Mouse (Mus musculus) lung, postnatal 0 days (tissue): ENCODE measurements around the gene Mthfd1l. TPM values are rescaled to one million over a fixed set of nuclear protein-coding genes. Genes with fewer than 3 reads are reported as not detected.

Experiments used
- ATAC-seq: fragments of 200-750 bp; cut with Nextera tagmentation; 2 replicates; pipeline ENCODE4 v1.8.0; 2017; ENCODE audit warnings: moderate library complexity
- DNase-seq: peaks from one replicate; pipeline ENCODE4 v3.0.0-alpha.2; 2016; ENCODE audit warnings: low spot score
- H3K27ac ChIP-seq: fragments of 300-500 bp; sonication (generic); 2 replicates; pipeline ENCODE4 v1.5.1; 2014; ENCODE audit warnings: antibody characterized with exemption, mild to moderate bottlenecking, low read length, mixed read lengths
- H3K27me3 ChIP-seq: fragments of 300-500 bp; sonication (generic); replicated peaks from 2 replicates; pipeline ENCODE4 v1.6.1; 2014; ENCODE audit warnings: low read length, mixed read lengths; ENCODE audit not compliant: insufficient read depth
- H3K36me3 ChIP-seq: fragments of 300-500 bp; sonication (generic); 2 replicates; pipeline ENCODE4 v1.6.1; 2014; ENCODE audit warnings: low read length, mixed read lengths; ENCODE audit not compliant: insufficient read depth
- H3K4me1 ChIP-seq: fragments of 300-500 bp; sonication (generic); 2 replicates; pipeline ENCODE4 v1.6.1; 2014; ENCODE audit warnings: antibody characterized with exemption, low read depth, low read length, mixed read lengths; ENCODE audit not compliant: insufficient read depth
- H3K4me2 ChIP-seq: fragments of 300-500 bp; sonication (generic); replicated peaks from 2 replicates; pipeline ENCODE4 v1.6.1; 2014; ENCODE audit warnings: low read depth, mild to moderate bottlenecking, low read length, moderate library complexity, mixed read lengths
- H3K4me3 ChIP-seq: fragments of 300-500 bp; sonication (generic); 2 replicates; pipeline ENCODE4 v1.5.1; 2014; ENCODE audit warnings: low read depth, low read length
- H3K9ac ChIP-seq: fragments of 300-500 bp; sonication (generic); replicated peaks from 2 replicates; pipeline ENCODE4 v1.6.1; 2014; ENCODE audit warnings: low read depth, mild to moderate bottlenecking
- H3K9me3 ChIP-seq: fragments of 300-500 bp; sonication (generic); 2 replicates; pipeline ENCODE4 v1.6.1; 2016; ENCODE audit warnings: low read length, mixed read lengths
- CTCF ChIP-seq: IDR thresholded peaks from 2 replicates; pipeline ENCODE4 v1.5.1; 2016; ENCODE audit warnings: antibody characterized with exemption, mild to moderate bottlenecking
- EP300 ChIP-seq: IDR thresholded peaks from 2 replicates; pipeline ENCODE4 v1.6.1; 2016; ENCODE audit warnings: antibody characterized with exemption, mild to moderate bottlenecking, control low read depth
- WGBS: fragments of 180-500 bp; shearing (Covaris S2); extraction: QIAGEN DNeasy Blood & Tissue Kit; methylation state at CpG from one replicate; pipeline ENCODE4 v1.1.7; 2014; 5-methylcytosine and 5-hydroxymethylcytosine counted together
- polyA plus RNA-seq: library from polyadenylated mRNA; unstranded; fragments of >200 nt; fragmentation: Nextera tagmentation; extraction: Ambion mirVana; gene quantifications from 2 replicates; pipeline ENCODE4 v1.2.1, GENCODE M21; 2015

The Mthfd1l gene
- polyA plus RNA-seq, 1 experiment from 2014 or later = 3.7 TPM

- DNase-seq (no peak), ATAC-seq (no peak)
- H3K4me1 ChIP-seq = no peaks in the 10 kb centered on the region
- no peak overlapping the region for H3K4me2 ChIP-seq
- no peak for TF ChIP-seq EP300
- no peak for TF ChIP-seq CTCF
- no peak overlapping the region for H3K9ac ChIP-seq
- no peaks in the 10 kb centered on the region for H3K27me3 ChIP-seq
- H3K36me3 ChIP-seq = no peaks in the 10 kb centered on the region
- H3K4me3 ChIP-seq = no peak overlapping the region
- no peaks in the 10 kb centered on the region for H3K9me3 ChIP-seq
- no peak overlapping the region for H3K27ac ChIP-seq
- 90% methylated on average over 8 of the region's 8 CpGs for WGBS
Measured at GRCm38 (mm10) chr10:4092990-4093389, 120.1 kb downstream of the Mthfd1l start.

- no peaks in the 10 kb centered on the region for H3K9me3 ChIP-seq
- no peak for DNase-seq
- no peaks in the 10 kb centered on the region for H3K4me1 ChIP-seq
- no peaks in the 10 kb centered on the region for H3K27me3 ChIP-seq
- no peak for ATAC-seq
- no peak overlapping the region for H3K4me2 ChIP-seq
- H3K27ac ChIP-seq = no peak overlapping the region
- TF ChIP-seq CTCF = no peak
- TF ChIP-seq EP300 = no peak
- no peaks in the 10 kb centered on the region for H3K36me3 ChIP-seq
- no peak overlapping the region for H3K9ac ChIP-seq
- WGBS = 93% methylated on average over 9 of the region's 9 CpGs
- no peak overlapping the region for H3K4me3 ChIP-seq
Measured at GRCm38 (mm10) chr10:4094093-4094817, 121.3 kb downstream of the Mthfd1l start.

- Histone ChIP-seq H3K9me3 (no peaks in the 10 kb centered on the region), H3K4me3 (no peak overlapping the region), H3K36me3 (no peaks in the 10 kb centered on the region), H3K4me1 (no peaks in the 10 kb centered on the region), H3K9ac (no peak overlapping the region), H3K4me2 (no peak overlapping the region), H3K27ac (peak overlapping the region; percentile 20; the same call in 1 of the 2 replicates), H3K27me3 (no peaks in the 10 kb centered on the region)
- DNase-seq (no peak), ATAC-seq (peak; percentile 43)
- TF ChIP-seq CTCF = no peak
- TF ChIP-seq EP300 = no peak; the same call in 1 of the 2 replicates
- 61% methylated on average over 5 of the region's 5 CpGs for WGBS
Measured at GRCm38 (mm10) chr10:4096151-4096550, 123.2 kb downstream of the Mthfd1l start.

- Histone ChIP-seq H3K9me3 (no peaks in the 10 kb centered on the region), H3K4me2 (no peak overlapping the region), H3K4me1 (no peaks in the 10 kb centered on the region), H3K36me3 (no peaks in the 10 kb centered on the region), H3K9ac (no peak overlapping the region), H3K27me3 (no peaks in the 10 kb centered on the region), H3K4me3 (no peak overlapping the region), H3K27ac (no peak overlapping the region)
- no peak for TF ChIP-seq EP300
- TF ChIP-seq CTCF = no peak
- no peak for DNase-seq
- ATAC-seq = no peak
- 95% methylated on average over 6 of the region's 6 CpGs for WGBS
Measured at GRCm38 (mm10) chr10:4100007-4100406, 127.1 kb downstream of the Mthfd1l start.

- Histone ChIP-seq H3K9me3 (no peaks in the 10 kb centered on the region), H3K36me3 (no peaks in the 10 kb centered on the region), H3K4me1 (peaks cover 17% of the 10 kb centered on the region), H3K4me3 (no peak overlapping the region), H3K4me2 (peak overlapping the region; percentile 12; the same call in 1 of the 2 replicates), H3K9ac (0 out of 2 replicates have a peak overlapping the region, but pooled peaks have one; percentile 23), H3K27ac (peak overlapping the region; percentile 62), H3K27me3 (no peaks in the 10 kb centered on the region)
- TF ChIP-seq EP300 = peak; percentile 87
- peak; percentile 54 for TF ChIP-seq CTCF
- DNase-seq (peak; percentile 83), ATAC-seq (peak; percentile 43)
- 14% methylated on average over 10 of the region's 10 CpGs for WGBS
Measured at GRCm38 (mm10) chr10:4105676-4106528, 133.0 kb downstream of the Mthfd1l start.

- ATAC-seq = peak; percentile 86
- Histone ChIP-seq H3K27me3 (no peaks in the 10 kb centered on the region), H3K4me2 (no peak overlapping the region), H3K9me3 (no peaks in the 10 kb centered on the region), H3K4me3 (no peak overlapping the region), H3K4me1 (peaks cover 28% of the 10 kb centered on the region), H3K9ac (0 out of 2 replicates have a peak overlapping the region, but pooled peaks have one; percentile 0), H3K27ac (peak overlapping the region; percentile 62), H3K36me3 (no peaks in the 10 kb centered on the region)
- peak; percentile 93 for DNase-seq
- TF ChIP-seq CTCF (peak; percentile 58), EP300 (peak; percentile 98)
- WGBS = 26% methylated on average over 7 of the region's 7 CpGs
Measured at GRCm38 (mm10) chr10:4107661-4108338, 134.9 kb downstream of the Mthfd1l start.
